Mouse (Mus musculus): ENCODE measurements around the gene Tecpr2. TPM values are rescaled to one million over a fixed set of nuclear protein-coding genes. Genes with fewer than 3 reads are reported as not detected.

The Tecpr2 gene
- total and polyA plus RNA-seq, 3 experiments = 2.8 to 7.5 (median 3.1) TPM

DNA sequence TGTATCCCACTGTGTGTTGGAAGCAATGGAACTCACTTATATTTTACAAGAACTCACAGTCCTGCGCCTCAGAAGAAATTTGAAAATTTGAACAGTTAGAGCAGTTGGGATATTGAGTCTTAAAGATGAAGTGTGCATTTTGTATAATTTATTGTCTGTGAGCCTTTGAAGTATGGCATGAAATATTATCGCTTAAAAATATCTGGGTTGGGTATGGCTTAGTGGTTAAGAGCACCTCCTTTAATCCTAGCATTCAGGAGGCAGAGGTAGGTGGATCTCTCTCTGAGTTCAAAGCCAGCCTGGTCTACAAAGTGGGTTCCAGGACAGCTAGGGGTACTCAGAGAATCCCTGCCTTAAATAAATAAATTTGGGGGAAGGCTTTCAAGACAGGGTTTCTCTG, 130.0 kb downstream of the Tecpr2 start:
- H3K79me2 ChIP-seq (replicated peaks; ENCODE audit: control insufficient read depth, extremely low read depth, insufficient read depth, poor library complexity, severe bottlenecking) = no peaks in the 10 kb centered on the region
- H3K4me3 ChIP-seq (replicated peaks in 1 of 3; ENCODE audit: low read depth in 2 of 3, low read length in 2 of 3, poor library complexity in 1 of 3) = no peak overlapping the region
- H3K9ac ChIP-seq (ENCODE audit: insufficient read depth, low read depth) = no peak overlapping the region
- no peaks in the 10 kb centered on the region for H3K9me3 ChIP-seq (replicated peaks; ENCODE audit: low read length)
- no peaks in the 10 kb centered on the region for H3K36me3 ChIP-seq (replicated peaks in 1 of 2; ENCODE audit: control insufficient read depth in 1 of 2, insufficient read depth in 1 of 2, low read length in 1 of 2)
- no peak overlapping the region for H3K27ac ChIP-seq (ENCODE audit: insufficient read depth, low read depth)
- H3K4me1 ChIP-seq (ENCODE audit: control insufficient read depth in 1 of 2, insufficient read depth in 2 of 2) = peaks cover 2 to 4% of the 10 kb centered on the region in 2 experiments; a peak in 1 of 4 replicates
- DNase-seq (ENCODE audit: extremely low read depth) = no peak
- no peaks in the 10 kb centered on the region for H3K27me3 ChIP-seq (replicated peaks)
- dilution Hi-C loops (cut with MboI; ENCODE audit: extremely low pct_ligation_motif_present, extremely low pct_unique_long_range_greater_than_20kb, low sequenced_read_pairs) = no loop called here
- in situ Hi-C loops (cut with MboI; ENCODE audit: low pct_ligation_motif_present, low pct_unique_long_range_greater_than_20kb, low sequenced_read_pairs) = no loop called here
- H3K4me2 ChIP-seq (ENCODE audit: insufficient read depth, low read depth, poor library complexity, severe bottlenecking) = no peak overlapping the region
- TF ChIP-seq SIN3A (IDR thresholded peaks at IDR 0.05; ENCODE audit: low read length) (no peak), EP300 (IDR thresholded peaks at IDR 0.05; ENCODE audit: low read length) (no peak), RCOR1 (conservative IDR thresholded peaks at IDR 0.05; ENCODE audit: low read depth, low read length) (no peak), E2F4 (IDR thresholded peaks at IDR 0.05; ENCODE audit: insufficient replicate concordance, low read depth, low read length) (no peak), USF1 (IDR thresholded peaks at IDR 0.05; ENCODE audit: low read depth, low read length) (no peak)

DNA sequence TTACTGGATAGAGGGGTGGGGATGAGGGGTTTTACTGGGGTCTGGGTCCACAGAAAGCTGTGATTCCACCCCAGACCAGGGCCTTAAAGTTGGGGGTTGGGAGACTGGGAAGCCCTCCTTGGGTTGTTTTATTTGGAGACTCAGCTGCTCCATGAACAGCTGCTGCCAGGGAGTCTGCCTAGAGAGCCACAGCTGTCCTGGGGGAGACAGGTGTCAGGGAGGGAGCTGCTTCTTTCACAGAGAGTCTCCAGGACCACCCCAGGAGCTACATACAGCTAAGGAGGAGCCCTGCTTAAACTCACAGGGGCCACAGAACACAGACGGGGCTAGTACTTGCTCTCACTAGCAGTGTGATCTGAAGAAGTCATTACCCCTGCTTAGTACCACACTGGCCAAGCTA, 132.1 kb downstream of the Tecpr2 start:
- Histone ChIP-seq H3K4me3 (replicated peaks in 1 of 3; ENCODE audit: low read depth in 2 of 3, low read length in 2 of 3, poor library complexity in 1 of 3) (no peak overlapping the region), H3K27ac (ENCODE audit: insufficient read depth, low read depth) (no peak overlapping the region), H3K27me3 (replicated peaks) (no peaks in the 10 kb centered on the region), H3K4me2 (ENCODE audit: insufficient read depth, low read depth, poor library complexity, severe bottlenecking) (no peak overlapping the region), H3K36me3 (replicated peaks in 1 of 2; ENCODE audit: control insufficient read depth in 1 of 2, insufficient read depth in 1 of 2, low read length in 1 of 2) (no peaks in the 10 kb centered on the region), H3K9ac (ENCODE audit: insufficient read depth, low read depth) (no peak overlapping the region), H3K9me3 (replicated peaks; ENCODE audit: low read length) (no peaks in the 10 kb centered on the region), H3K79me2 (replicated peaks; ENCODE audit: control insufficient read depth, extremely low read depth, insufficient read depth, poor library complexity, severe bottlenecking) (no peaks in the 10 kb centered on the region), H3K4me1 (ENCODE audit: control insufficient read depth in 1 of 2, insufficient read depth in 2 of 2) (peaks cover 2 to 6% of the 10 kb centered on the region in 2 experiments; a peak in 1 of 4 replicates)
- no peak for TF ChIP-seq NRF1 (IDR thresholded peaks at IDR 0.05; ENCODE audit: low read depth, low read length)
- TF ChIP-seq MAX (IDR thresholded peaks at IDR 0.05; ENCODE audit: low read length) = no peak
- no peak for TF ChIP-seq MYC (IDR thresholded peaks at IDR 0.05; ENCODE audit: low read depth, low read length)
- no peak for TF ChIP-seq PAX5 (IDR thresholded peaks at IDR 0.05; ENCODE audit: low read length)
- no peak for TF ChIP-seq TBP (conservative IDR thresholded peaks at IDR 0.05; ENCODE audit: low read depth, low read length)
- no peak for TF ChIP-seq ZMIZ1 (IDR thresholded peaks at IDR 0.05; ENCODE audit: low read depth, low read length)
- dilution Hi-C loops (cut with MboI; ENCODE audit: extremely low pct_ligation_motif_present, extremely low pct_unique_long_range_greater_than_20kb, low sequenced_read_pairs) (no loop called here), in situ Hi-C loops (cut with MboI; ENCODE audit: low pct_ligation_motif_present, low pct_unique_long_range_greater_than_20kb, low sequenced_read_pairs) (no loop called here)
- DNase-seq (ENCODE audit: extremely low read depth) = no peak

DNA sequence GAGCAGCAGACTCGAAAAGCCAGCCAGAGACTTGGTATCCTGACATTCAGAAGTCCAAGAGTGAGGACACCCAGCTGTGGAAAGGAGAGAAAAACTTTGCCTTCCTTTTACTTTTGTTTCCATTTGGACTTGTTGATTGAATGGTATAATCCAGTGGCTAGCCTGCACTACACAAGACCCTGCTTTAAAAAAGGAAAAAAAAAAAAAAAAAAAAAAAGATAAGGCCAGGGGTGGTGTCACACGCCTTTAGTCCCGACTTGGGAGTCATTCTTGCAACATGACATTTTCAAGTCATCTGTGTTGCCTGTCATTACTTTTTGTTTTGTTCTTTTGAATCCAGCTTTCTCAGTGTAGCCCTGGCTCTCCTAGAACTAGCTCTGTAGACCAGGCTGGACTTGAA, 132.5 kb downstream of the Tecpr2 start:
- H3K4me3 ChIP-seq (replicated peaks in 1 of 3; ENCODE audit: low read depth in 2 of 3, low read length in 2 of 3, poor library complexity in 1 of 3) = no peak overlapping the region
- no peak for DNase-seq (ENCODE audit: extremely low read depth)
- no peak overlapping the region for H3K4me2 ChIP-seq (ENCODE audit: insufficient read depth, low read depth, poor library complexity, severe bottlenecking)
- H3K4me1 ChIP-seq (ENCODE audit: control insufficient read depth in 1 of 2, insufficient read depth in 2 of 2) = peaks cover 2 to 6% of the 10 kb centered on the region in 2 experiments; a peak in 1 of 4 replicates
- H3K27me3 ChIP-seq (replicated peaks) = no peaks in the 10 kb centered on the region
- H3K9ac ChIP-seq (ENCODE audit: insufficient read depth, low read depth) = no peak overlapping the region
- H3K27ac ChIP-seq (ENCODE audit: insufficient read depth, low read depth) = no peak overlapping the region
- H3K36me3 ChIP-seq (replicated peaks in 1 of 2; ENCODE audit: control insufficient read depth in 1 of 2, insufficient read depth in 1 of 2, low read length in 1 of 2) = no peaks in the 10 kb centered on the region
- H3K9me3 ChIP-seq (replicated peaks; ENCODE audit: low read length) = no peaks in the 10 kb centered on the region
- dilution Hi-C loops (cut with MboI; ENCODE audit: extremely low pct_ligation_motif_present, extremely low pct_unique_long_range_greater_than_20kb, low sequenced_read_pairs) = no loop called here
- no peaks in the 10 kb centered on the region for H3K79me2 ChIP-seq (replicated peaks; ENCODE audit: control insufficient read depth, extremely low read depth, insufficient read depth, poor library complexity, severe bottlenecking)
- in situ Hi-C loops (cut with MboI; ENCODE audit: low pct_ligation_motif_present, low pct_unique_long_range_greater_than_20kb, low sequenced_read_pairs) = no loop called here
- TF ChIP-seq RAD21 (IDR thresholded peaks at IDR 0.05; ENCODE audit: low read depth, low read length) (no peak), MAZ (IDR thresholded peaks at IDR 0.05; ENCODE audit: low read depth, low read length) (no peak)

Other genes with a start within 250 kb of the Tecpr2 start
- gene 1700001K19Rik, start 206.6 kb upstream of the Tecpr2 start, total RNA-seq (2012; rRNA removed) = 0.13 TPM in 1 of 2 replicates, not detected in the other
- not detected in 2 replicates for gene 1700001K19Rik, start 206.6 kb upstream of the Tecpr2 start, total RNA-seq (2014; rRNA removed)
- not detected in 2 replicates for gene 1700001K19Rik, start 206.6 kb upstream of the Tecpr2 start, polyA plus RNA-seq (2012; ENCODE audit: insufficient read length, low read depth)
- gene Hsp90aa1, start 186.5 kb upstream of the Tecpr2 start, total RNA-seq (2012; rRNA removed) = 730 and 1,066 TPM in 2 replicates
- 1,361 and 1,740 TPM in 2 replicates for gene Hsp90aa1, start 186.5 kb upstream of the Tecpr2 start, total RNA-seq (2014; rRNA removed)
- 2,091 and 2,158 TPM in 2 replicates for gene Hsp90aa1, start 186.5 kb upstream of the Tecpr2 start, polyA plus RNA-seq (2012; ENCODE audit: insufficient read length, low read depth)
- gene Wdr20, start 151.3 kb upstream of the Tecpr2 start, total RNA-seq (2012; rRNA removed) = 26.2 and 27.4 TPM in 2 replicates
- gene Wdr20, start 151.3 kb upstream of the Tecpr2 start, total RNA-seq (2014; rRNA removed) = 20.5 and 22.8 TPM in 2 replicates
- 16.1 and 17.9 TPM in 2 replicates for gene Wdr20, start 151.3 kb upstream of the Tecpr2 start, polyA plus RNA-seq (2012; ENCODE audit: insufficient read length, low read depth)
- gene Mok, start 48.3 kb upstream of the Tecpr2 start, total RNA-seq (2012; rRNA removed) = 5.5 and 9.8 TPM in 2 replicates
- gene Mok, start 48.3 kb upstream of the Tecpr2 start, total RNA-seq (2014; rRNA removed) = 5.8 and 7.1 TPM in 2 replicates
- 9.1 and 11.0 TPM in 2 replicates for gene Mok, start 48.3 kb upstream of the Tecpr2 start, polyA plus RNA-seq (2012; ENCODE audit: insufficient read length, low read depth)
- gene Zfp839, start 39.0 kb upstream of the Tecpr2 start, total RNA-seq (2012; rRNA removed) = 7.8 and 9.1 TPM in 2 replicates
- 3.7 and 3.8 TPM in 2 replicates for gene Zfp839, start 39.0 kb upstream of the Tecpr2 start, total RNA-seq (2014; rRNA removed)
- gene Zfp839, start 39.0 kb upstream of the Tecpr2 start, polyA plus RNA-seq (2012; ENCODE audit: insufficient read length, low read depth) = 8.1 and 9.2 TPM in 2 replicates
- 135 and 161 TPM in 2 replicates for gene Cinp, start 119 bp upstream of the Tecpr2 start, total RNA-seq (2012; rRNA removed)
- 164 and 167 TPM in 2 replicates for gene Cinp, start 119 bp upstream of the Tecpr2 start, total RNA-seq (2014; rRNA removed)
- gene Cinp, start 119 bp upstream of the Tecpr2 start, polyA plus RNA-seq (2012; ENCODE audit: insufficient read length, low read depth) = 114 and 131 TPM in 2 replicates
- 4.7 and 5.2 TPM in 2 replicates for gene Ankrd9, start 89.8 kb downstream of the Tecpr2 start, total RNA-seq (2012; rRNA removed)
- gene Ankrd9, start 89.8 kb downstream of the Tecpr2 start, total RNA-seq (2014; rRNA removed) = 2.1 and 2.5 TPM in 2 replicates
- gene Ankrd9, start 89.8 kb downstream of the Tecpr2 start, polyA plus RNA-seq (2012; ENCODE audit: insufficient read length, low read depth) = 1.5 and 2.4 TPM in 2 replicates
- 6.1 and 6.5 TPM in 2 replicates for gene Rcor1, start 150.1 kb downstream of the Tecpr2 start, total RNA-seq (2012; rRNA removed)
- 8.3 and 8.5 TPM in 2 replicates for gene Rcor1, start 150.1 kb downstream of the Tecpr2 start, total RNA-seq (2014; rRNA removed)
- gene Rcor1, start 150.1 kb downstream of the Tecpr2 start, polyA plus RNA-seq (2012; ENCODE audit: insufficient read length, low read depth) = 15.0 and 16.1 TPM in 2 replicates

Measured in CH12.LX (cell line).